Mouse (Mus musculus): ENCODE data around the gene Mthfd1.

DNA sequence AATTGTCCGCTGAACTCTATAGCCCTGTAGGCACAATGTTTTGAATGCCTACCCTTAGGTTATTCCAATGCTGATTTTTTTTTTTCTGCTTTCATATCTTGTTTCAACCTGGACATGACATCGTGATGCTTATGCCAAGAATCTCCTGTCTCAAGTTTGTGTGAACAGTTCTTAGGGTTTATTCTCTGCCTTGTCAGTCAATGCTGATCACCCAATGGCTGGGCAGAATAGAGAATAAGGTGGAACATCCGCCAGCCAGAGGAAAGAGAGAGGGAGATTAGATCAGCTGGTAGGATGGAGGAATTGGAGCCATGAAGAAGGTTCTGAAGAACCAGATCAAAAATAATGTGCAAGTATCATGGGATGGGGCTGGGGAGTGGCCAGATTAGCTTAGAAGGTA lies 5.6 kb downstream of the Mthfd1 start:
- TF ChIP-seq POLR2A (IDR thresholded peaks at IDR 0.05; ENCODE audit: insufficient read depth, low read length) (no peak), CTCF (IDR thresholded peaks at IDR 0.05; ENCODE audit: low read depth, low read length) (no peak)

Measured in ES-Bruce4 (cell line).